Mouse (Mus musculus): ENCODE measurements at regions not wholly inside any gene's neighbourhood (a gene's known extent, or its start where the extent isn't known, plus 50 kb on each side); places are given as distances from the start of the nearest gene placed in this dataset.

GRCm38 (mm10) chr15:62490548-62490947 is 1354.4 kb downstream of the Gsdmc2 start:
- Histone ChIP-seq H3K27me3 (replicated peaks) (no peaks in the 10 kb centered on the region), H3K9me3 (replicated peaks) (no peaks in the 10 kb centered on the region), H3K4me1 (no peaks in the 10 kb centered on the region), H3K36me3 (no peaks in the 10 kb centered on the region), H3K27ac (no peak overlapping the region), H3K4me2 (no peak overlapping the region), H3K4me3 (no peak overlapping the region), H3K9ac (no peak overlapping the region)
- WGBS (ENCODE audit: insufficient replicate concordance) = 59% methylated on average over 2 of the region's 2 CpGs
- ATAC-seq = no peak

GRCm38 (mm10) chr15:62486540-62486939 is 1358.4 kb downstream of the Gsdmc2 start:
- Histone ChIP-seq H3K4me1 (no peaks in the 10 kb centered on the region), H3K4me2 (no peak overlapping the region), H3K9ac (no peak overlapping the region), H3K9me3 (replicated peaks) (no peaks in the 10 kb centered on the region), H3K27ac (no peak overlapping the region), H3K36me3 (no peaks in the 10 kb centered on the region), H3K27me3 (replicated peaks) (no peaks in the 10 kb centered on the region), H3K4me3 (no peak overlapping the region)
- no peak for ATAC-seq
- WGBS (ENCODE audit: insufficient replicate concordance) = 71% methylated on average over 6 of the region's 6 CpGs

GRCm38 (mm10) chr15:62484350-62484749 is 1360.6 kb downstream of the Gsdmc2 start:
- H3K27ac ChIP-seq = no peak overlapping the region

GRCm38 (mm10) chr15:62483534-62483933 is 1361.4 kb downstream of the Gsdmc2 start:
- no peak overlapping the region for H3K4me2 ChIP-seq
- H3K9ac ChIP-seq = no peak overlapping the region
- no peaks in the 10 kb centered on the region for H3K4me1 ChIP-seq
- H3K36me3 ChIP-seq = no peaks in the 10 kb centered on the region
- H3K27me3 ChIP-seq (replicated peaks) = no peaks in the 10 kb centered on the region
- ATAC-seq = no peak
- no peak overlapping the region for H3K4me3 ChIP-seq
- H3K9me3 ChIP-seq (replicated peaks) = no peaks in the 10 kb centered on the region
- WGBS (ENCODE audit: insufficient replicate concordance) = 70% methylated on average over 1 of the region's 1 CpGs
- no peak overlapping the region for H3K27ac ChIP-seq

More at GRCm38 (mm10) chr15:62484350-62484749, 1360.6 kb downstream of the Gsdmc2 start:
- WGBS (ENCODE audit: insufficient replicate concordance) = 56% methylated on average over 3 of the region's 3 CpGs
- no peaks in the 10 kb centered on the region for H3K9me3 ChIP-seq (replicated peaks)
- no peak overlapping the region for H3K9ac ChIP-seq
- no peak overlapping the region for H3K4me3 ChIP-seq
- H3K27me3 ChIP-seq (replicated peaks) = no peaks in the 10 kb centered on the region
- H3K4me1 ChIP-seq = no peaks in the 10 kb centered on the region
- H3K36me3 ChIP-seq = no peaks in the 10 kb centered on the region
- H3K4me2 ChIP-seq = no peak overlapping the region
- no peak for ATAC-seq

- no peak overlapping the region for H3K27ac ChIP-seq
- no peak for ATAC-seq
Measured at GRCm38 (mm10) chr15:62482357-62482756, 1362.6 kb downstream of the Gsdmc2 start.

GRCm38 (mm10) chr15:62477779-62478178 is 1367.2 kb downstream of the Gsdmc2 start:
- no peaks in the 10 kb centered on the region for H3K27me3 ChIP-seq (replicated peaks)
- no peak overlapping the region for H3K4me3 ChIP-seq
- H3K27ac ChIP-seq = no peak overlapping the region
- ATAC-seq = no peak
- H3K9ac ChIP-seq = no peak overlapping the region
- 75% methylated on average over 2 of the region's 2 CpGs for WGBS (ENCODE audit: insufficient replicate concordance)
- no peak overlapping the region for H3K4me2 ChIP-seq
- H3K9me3 ChIP-seq (replicated peaks) = no peaks in the 10 kb centered on the region
- no peaks in the 10 kb centered on the region for H3K4me1 ChIP-seq
- no peaks in the 10 kb centered on the region for H3K36me3 ChIP-seq

More at GRCm38 (mm10) chr15:62482357-62482756, 1362.6 kb downstream of the Gsdmc2 start:
- no peaks in the 10 kb centered on the region for H3K9me3 ChIP-seq (replicated peaks)
- WGBS (ENCODE audit: insufficient replicate concordance) = 75% methylated on average over 7 of the region's 7 CpGs
- H3K9ac ChIP-seq = no peak overlapping the region
- H3K4me1 ChIP-seq = no peaks in the 10 kb centered on the region
- no peaks in the 10 kb centered on the region for H3K27me3 ChIP-seq (replicated peaks)
- H3K4me3 ChIP-seq = no peak overlapping the region
- H3K4me2 ChIP-seq = no peak overlapping the region
- H3K36me3 ChIP-seq = no peaks in the 10 kb centered on the region

- Histone ChIP-seq H3K36me3 (no peaks in the 10 kb centered on the region), H3K27me3 (replicated peaks) (no peaks in the 10 kb centered on the region), H3K9ac (no peak overlapping the region), H3K27ac (no peak overlapping the region), H3K4me1 (no peaks in the 10 kb centered on the region), H3K4me2 (no peak overlapping the region), H3K4me3 (no peak overlapping the region), H3K9me3 (replicated peaks) (no peaks in the 10 kb centered on the region)
- ATAC-seq = no peak
- WGBS (ENCODE audit: insufficient replicate concordance) = 69% methylated on average over 4 of the region's 4 CpGs
Measured at GRCm38 (mm10) chr15:62476452-62476851, 1368.5 kb downstream of the Gsdmc2 start.

GRCm38 (mm10) chr15:62470683-62471331 is 1374.2 kb downstream of the Gsdmc2 start:
- Histone ChIP-seq H3K9me3 (replicated peaks) (no peaks in the 10 kb centered on the region), H3K9ac (no peak overlapping the region), H3K4me3 (no peak overlapping the region), H3K27ac (no peak overlapping the region), H3K4me1 (no peaks in the 10 kb centered on the region), H3K4me2 (no peak overlapping the region), H3K36me3 (no peaks in the 10 kb centered on the region), H3K27me3 (replicated peaks) (no peaks in the 10 kb centered on the region)
- 80% methylated on average over 7 of the region's 7 CpGs for WGBS (ENCODE audit: insufficient replicate concordance)
- no peak for ATAC-seq

GRCm38 (mm10) chr15:62468076-62468475 is 1376.9 kb downstream of the Gsdmc2 start:
- Histone ChIP-seq H3K27ac (no peak overlapping the region), H3K36me3 (no peaks in the 10 kb centered on the region), H3K4me3 (no peak overlapping the region), H3K9me3 (replicated peaks) (no peaks in the 10 kb centered on the region), H3K4me1 (no peaks in the 10 kb centered on the region), H3K27me3 (replicated peaks) (no peaks in the 10 kb centered on the region), H3K4me2 (no peak overlapping the region), H3K9ac (no peak overlapping the region)
- 66% methylated on average over 3 of the region's 3 CpGs for WGBS (ENCODE audit: insufficient replicate concordance)
- no peak for ATAC-seq

- no peak overlapping the region for H3K9ac ChIP-seq
- no peak overlapping the region for H3K27ac ChIP-seq
- H3K27me3 ChIP-seq (replicated peaks) = no peaks in the 10 kb centered on the region
- no peak for ATAC-seq
- no peaks in the 10 kb centered on the region for H3K9me3 ChIP-seq (replicated peaks)
- H3K4me3 ChIP-seq = no peak overlapping the region
- no peaks in the 10 kb centered on the region for H3K36me3 ChIP-seq
- H3K4me2 ChIP-seq = no peak overlapping the region
- no peaks in the 10 kb centered on the region for H3K4me1 ChIP-seq
Measured at GRCm38 (mm10) chr15:62466856-62467255, 1378.1 kb downstream of the Gsdmc2 start.

GRCm38 (mm10) chr15:62465026-62465839 is 1379.7 kb downstream of the Gsdmc2 start:
- Histone ChIP-seq H3K4me1 (no peaks in the 10 kb centered on the region), H3K36me3 (no peaks in the 10 kb centered on the region), H3K27ac (no peak overlapping the region), H3K9me3 (replicated peaks) (no peaks in the 10 kb centered on the region), H3K27me3 (replicated peaks) (no peaks in the 10 kb centered on the region), H3K4me3 (no peak overlapping the region), H3K9ac (no peak overlapping the region), H3K4me2 (no peak overlapping the region)
- no peak for ATAC-seq
- 67% methylated on average over 6 of the region's 6 CpGs for WGBS (ENCODE audit: insufficient replicate concordance)

GRCm38 (mm10) chr15:62462698-62463097 is 1382.3 kb downstream of the Gsdmc2 start:
- Histone ChIP-seq H3K4me3 (no peak overlapping the region), H3K27me3 (replicated peaks) (no peaks in the 10 kb centered on the region), H3K36me3 (no peaks in the 10 kb centered on the region), H3K4me2 (no peak overlapping the region), H3K27ac (no peak overlapping the region), H3K9ac (no peak overlapping the region), H3K4me1 (no peaks in the 10 kb centered on the region), H3K9me3 (replicated peaks) (no peaks in the 10 kb centered on the region)
- 40% methylated on average over 3 of the region's 3 CpGs for WGBS (ENCODE audit: insufficient replicate concordance)
- no peak for ATAC-seq

Data from liver, embryonic 12.5 days (tissue).